Mouse (Mus musculus) embryo, embryonic 10 days (tissue): ENCODE measurements around the gene Ada.

Source experiments
- DNase-seq: peaks from one replicate; pipeline ENCODE4 v3.0.0-alpha.2; 2015; ENCODE audit warnings: low spot score

The Ada gene

DNA sequence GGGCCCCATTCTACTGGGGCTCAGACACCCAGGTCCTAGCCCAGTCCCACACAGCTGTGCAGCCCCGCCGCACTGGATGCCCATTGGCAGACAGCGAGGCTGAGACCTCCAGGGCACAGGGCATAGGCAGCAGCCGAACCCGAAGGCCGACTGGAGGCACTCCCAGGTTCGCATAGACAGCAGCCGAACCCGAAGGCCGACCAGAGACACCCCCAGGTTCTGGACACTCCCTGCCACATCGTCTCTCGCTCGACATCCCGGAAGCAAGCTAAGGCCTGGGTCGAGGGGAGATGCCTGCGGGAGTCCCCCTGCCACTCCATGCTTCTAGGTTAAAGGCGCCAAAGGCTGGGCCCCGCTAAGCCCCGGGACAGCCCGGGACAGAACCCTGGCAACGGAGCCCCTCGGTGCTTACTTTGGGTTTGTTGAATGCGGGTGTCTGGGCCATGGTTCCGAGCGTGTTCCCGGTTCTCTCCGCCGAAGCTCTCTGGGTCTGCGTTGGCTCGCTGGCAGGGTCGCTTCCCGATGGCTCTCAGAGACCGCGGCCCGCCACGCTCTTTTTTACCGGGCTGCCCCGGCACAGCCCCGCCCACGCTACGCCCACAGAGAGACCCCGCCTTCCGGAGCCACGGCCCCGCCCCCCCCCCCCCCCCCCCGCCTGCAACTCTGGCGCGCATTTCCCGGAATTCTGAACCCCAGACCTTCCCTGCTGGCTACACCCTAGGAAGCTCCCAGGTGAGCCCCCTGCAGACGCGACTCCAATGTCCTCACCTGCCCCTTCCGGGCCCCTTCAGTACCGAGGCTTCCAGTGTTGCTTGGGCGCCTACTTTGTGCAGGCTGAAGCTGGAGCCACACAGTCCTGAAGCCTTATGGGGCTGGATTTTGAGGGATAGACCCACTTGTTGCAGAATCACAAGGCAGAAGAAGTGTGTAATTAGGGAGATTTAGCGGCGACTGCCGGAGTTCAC, at the start of gene Ada:
Ada (minus strand) TSS at position 593 of the 965 bp plus-strand sequence.
- peak; percentile 78 for DNase-seq

DNA sequence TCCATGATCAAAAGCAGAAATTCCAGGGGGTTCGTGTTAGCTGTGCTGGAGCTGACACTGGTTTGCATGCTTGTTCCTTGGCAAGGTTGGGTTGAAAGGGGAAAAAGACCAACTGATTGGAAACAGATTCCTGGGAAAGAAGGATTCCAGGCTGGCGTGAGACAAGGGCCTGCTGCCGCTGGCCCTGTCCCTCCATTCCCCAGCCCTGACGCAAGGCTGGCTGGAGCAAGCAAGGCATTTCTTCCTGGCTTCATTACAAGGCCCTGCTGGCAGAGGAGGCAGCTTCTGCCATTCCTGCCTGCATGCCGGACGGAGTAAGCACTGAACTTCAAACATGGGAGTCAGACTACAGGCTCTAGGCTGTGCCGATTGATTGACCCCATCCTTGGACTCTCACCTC, 48.4 kb upstream of the Ada start:
- no peak for DNase-seq

DNA sequence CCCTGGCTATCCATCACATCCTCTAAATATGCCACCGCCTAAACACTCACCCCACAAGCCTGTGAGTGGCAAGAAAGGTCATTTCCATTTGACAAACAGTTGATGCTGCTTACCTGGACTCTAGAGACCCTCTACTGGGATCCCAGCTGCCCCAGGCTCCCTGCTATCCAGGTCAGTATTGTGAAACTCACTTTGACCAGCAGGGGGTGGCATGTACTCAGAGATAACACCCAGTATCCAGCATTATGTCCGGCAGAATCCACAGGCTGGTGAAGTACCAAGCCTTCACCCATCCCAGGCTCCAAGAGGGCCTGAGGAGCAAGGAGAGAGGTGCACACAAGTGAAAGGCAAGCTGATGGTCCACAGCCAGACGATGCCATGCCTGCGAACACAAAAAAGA, 38.4 kb upstream of the Ada start:
- peak; percentile 68 for DNase-seq

DNA sequence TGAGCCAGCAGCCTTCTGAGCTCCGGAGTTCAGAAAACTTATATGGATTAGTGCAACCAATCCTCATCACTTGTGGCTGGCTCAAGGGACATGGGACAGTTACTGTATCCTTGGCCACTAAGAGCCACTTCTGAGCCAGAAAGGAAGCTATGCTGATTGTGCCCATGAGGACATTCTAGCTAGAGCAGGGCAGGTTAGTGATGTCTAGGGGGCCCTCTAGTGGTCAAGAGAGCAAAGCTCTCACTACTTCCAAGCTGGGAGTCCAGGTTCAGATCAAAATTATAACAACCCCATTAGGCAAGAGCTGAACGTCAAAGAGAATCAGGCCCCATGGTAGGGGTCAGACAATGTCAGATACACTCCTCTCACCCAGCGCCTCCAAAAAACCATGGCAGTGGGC, 37.7 kb upstream of the Ada start:
- DNase-seq: peak; percentile 73

DNA sequence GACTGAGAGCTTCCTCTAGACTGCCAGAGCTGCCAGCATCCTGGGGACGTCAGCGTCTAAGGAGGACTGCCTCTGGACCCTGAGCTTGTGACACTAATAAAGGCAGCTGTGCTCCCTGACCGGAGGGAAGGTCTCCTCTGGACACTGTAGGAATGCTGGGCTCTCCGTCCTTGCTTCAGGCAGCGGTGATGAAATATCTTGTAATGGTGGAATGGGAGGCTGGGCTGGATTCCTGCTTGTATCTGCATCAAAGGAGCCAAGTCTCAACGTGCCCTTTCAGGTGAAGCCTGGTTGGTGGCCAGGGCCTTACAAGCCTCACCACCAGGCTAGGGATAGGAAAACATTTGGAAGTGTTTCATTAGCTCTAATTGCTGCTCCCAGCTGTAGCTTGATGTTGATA, 37.0 kb upstream of the Ada start:
- no peak for DNase-seq

DNA sequence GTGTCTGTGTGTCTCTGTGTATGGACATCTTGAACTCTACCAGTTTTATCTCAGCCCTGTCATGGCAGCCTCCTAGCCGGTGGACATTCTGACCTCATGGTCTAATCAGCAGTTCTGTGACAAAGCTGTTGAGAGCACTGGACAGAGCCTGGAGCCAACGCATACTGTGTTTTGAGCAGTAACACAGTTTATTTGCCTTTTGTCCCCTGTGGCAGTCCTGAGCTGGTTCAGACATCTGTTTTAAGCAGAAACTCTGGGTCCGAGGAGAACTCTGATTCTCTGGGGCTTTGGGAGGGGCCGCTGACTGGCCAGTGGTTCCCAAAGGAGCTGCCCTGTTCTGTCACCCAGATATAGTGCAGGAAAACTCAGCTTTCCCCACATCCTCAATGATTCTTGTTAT, 33.9 kb upstream of the Ada start:
- no peak for DNase-seq

DNA sequence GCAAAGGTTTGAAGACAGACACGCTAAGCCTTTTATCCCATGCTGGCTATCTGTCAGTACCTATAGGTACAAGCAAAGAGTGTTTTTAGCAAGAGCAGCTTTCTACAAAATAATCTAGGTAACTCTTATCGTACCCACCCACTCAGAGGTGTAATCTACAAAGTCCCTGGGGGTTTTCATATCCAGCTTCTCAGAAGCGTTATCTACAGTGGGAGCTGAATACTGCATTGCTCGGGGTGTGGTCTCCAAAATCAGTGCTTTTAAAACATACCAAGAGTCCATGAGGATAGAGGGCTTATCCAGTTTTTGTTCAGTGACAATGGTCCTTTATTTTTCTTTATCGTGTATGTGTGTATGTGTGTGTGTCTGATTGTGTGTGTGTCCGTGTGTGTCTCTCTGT, 33.3 kb upstream of the Ada start:
- DNase-seq: no peak

DNA sequence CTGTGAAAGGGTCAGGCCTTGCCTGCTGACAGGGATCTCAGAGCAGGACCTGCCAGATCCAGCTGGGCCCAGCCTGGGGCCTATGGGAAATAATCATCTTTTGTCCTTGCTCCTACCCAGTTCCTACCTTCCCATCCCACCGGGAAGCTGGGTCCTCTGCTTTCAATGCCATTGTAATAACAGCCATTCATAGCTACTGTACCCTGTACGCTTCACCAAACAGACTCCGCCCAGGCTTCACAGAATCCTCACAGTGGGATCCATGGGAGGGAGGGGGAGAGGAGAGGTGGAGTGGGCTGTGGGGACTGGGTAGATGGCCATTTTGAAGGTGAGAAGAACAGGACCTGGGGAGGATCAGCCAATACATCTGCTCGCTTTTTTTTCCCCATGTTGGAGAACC, 28.9 kb upstream of the Ada start:
- no peak for DNase-seq

DNA sequence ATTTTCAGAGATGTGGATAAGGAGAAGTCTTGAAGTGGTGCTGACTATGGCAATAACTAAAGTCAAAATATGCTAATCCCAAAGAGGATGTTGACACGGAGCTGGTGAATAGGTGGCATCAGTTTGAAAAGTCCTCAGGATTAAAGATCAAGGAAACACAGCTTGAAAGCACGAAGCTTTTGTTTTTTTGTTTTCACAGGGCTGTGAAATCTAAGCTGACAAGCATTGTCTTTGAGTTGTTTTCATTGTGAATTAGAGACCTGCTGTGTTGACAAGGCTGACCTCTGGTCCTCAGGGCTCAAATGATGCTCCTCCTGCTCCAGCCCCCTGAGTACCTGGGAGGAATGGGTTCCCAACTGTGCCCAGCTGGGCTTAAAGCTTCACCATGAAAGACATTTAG, 27.0 kb upstream of the Ada start:
- peak; percentile 14 for DNase-seq

DNA sequence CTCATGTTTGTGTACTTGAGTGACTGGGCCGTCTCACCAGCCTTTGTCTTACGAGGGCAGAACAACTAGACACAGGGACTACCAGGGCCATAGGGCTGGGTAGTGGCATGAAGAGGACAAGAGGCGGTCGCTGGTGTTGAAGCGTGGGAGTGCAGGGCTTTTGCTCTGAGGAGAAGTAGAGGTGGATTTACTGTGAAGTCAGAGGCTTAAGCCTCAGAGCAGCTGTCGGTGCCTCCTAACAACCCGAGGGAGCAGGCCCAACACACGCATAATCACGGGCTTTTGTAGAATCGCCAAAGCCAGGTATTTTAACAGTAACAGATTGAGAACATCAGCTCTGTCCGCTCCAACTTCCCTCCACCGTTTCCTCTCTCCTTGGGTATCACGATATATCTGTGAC, 26.6 kb upstream of the Ada start:
- DNase-seq: no peak

DNA sequence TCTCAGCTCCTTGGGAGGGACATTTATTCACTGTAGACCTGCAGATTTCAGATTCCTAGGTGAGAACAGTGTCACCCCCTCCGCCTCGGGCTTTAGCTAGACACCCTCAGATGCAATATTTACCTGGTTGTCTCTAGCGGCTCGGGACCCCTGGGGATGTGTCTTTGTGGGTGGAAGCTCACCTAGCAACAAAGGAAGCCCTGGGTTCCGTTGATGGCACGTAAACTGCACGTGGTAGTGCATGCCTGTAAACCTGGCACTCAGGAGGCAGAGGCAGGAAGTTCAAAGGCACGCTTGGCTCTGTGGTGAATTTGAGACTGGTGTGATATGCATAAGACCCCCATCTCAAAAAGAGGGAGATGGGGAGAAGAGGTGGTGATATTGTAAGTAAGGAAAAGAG, 20.7 kb upstream of the Ada start:
- DNase-seq: no peak

DNA sequence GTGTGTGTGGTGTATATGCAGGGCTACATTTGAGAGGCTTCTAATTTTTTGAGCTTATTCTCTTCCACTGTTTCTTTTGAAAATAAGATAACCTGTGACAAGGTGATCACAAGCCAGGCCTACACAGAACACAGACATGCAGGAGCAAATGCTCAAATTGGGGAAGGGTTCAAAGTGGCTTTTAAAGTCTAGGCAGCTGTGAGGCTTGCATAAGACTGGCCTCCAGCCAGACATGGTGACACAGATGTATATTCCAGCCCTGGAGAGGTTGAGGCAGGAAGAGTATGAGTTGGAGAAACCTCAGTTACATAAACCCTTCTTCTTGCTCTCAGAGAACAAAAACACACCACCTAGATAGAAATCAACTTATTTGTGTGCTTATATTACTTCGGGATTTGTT, 16.9 kb upstream of the Ada start:
- DNase-seq: no peak

DNA sequence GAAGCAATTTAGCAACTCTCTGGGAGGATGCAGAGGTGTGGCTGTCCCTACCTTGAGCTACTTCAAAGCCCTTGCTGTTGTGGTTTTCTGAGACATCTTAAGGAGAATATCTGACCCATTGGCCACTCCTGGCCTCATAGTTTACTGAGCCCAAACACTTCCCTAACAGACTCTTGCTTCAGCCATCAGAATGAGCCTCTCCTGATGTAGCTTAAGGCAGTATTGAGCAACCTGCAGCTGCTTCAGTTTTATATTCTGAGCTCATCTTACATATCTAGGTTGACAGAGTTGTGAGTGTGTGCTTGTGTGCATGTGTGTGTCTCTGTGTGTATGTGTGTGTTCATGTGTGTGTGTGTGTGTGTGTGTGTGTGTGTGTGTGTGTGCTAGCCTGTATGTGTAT, 16.2 kb upstream of the Ada start:
- DNase-seq: no peak

DNA sequence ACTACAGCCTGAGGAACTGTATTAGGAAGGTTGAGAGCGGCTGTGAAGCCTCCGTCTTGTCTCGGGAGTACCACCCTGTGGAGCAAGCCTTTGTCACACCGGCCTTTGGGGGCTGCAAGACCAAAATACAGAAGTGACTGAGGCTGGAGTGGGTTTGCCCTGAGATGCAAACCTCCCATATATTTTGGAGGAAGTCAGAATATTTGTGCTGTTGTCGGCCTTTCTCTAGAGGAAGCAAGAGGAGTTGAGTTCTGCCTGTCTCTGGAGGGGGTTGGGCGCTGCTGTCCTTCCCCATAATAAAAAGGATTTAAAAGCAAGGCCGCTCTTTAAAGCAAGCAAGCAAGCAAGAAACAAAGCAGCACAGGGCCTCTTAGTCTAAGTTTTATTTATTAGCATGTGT, 11.4 kb upstream of the Ada start:
- no peak for DNase-seq

DNA sequence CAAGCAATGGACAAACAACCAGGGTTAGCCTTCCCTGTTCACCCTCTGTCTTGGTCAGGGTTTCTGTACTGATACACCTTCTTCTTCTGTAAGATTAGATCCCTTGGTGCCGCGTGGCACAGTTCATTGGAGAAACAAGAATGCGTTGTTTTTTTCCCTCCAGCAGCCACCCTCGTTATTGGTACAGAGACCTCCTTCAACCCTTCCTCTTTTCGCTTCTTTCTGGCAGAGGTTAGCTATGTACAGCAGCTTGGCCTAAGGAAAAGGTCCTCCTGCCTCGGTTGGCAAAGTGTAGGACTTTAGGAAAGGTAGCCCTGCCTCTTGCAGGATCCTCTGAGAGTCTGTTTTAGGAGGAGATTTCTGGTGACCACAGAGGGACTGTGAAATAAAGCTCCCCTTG, 10.6 kb upstream of the Ada start:
- DNase-seq: no peak

DNA sequence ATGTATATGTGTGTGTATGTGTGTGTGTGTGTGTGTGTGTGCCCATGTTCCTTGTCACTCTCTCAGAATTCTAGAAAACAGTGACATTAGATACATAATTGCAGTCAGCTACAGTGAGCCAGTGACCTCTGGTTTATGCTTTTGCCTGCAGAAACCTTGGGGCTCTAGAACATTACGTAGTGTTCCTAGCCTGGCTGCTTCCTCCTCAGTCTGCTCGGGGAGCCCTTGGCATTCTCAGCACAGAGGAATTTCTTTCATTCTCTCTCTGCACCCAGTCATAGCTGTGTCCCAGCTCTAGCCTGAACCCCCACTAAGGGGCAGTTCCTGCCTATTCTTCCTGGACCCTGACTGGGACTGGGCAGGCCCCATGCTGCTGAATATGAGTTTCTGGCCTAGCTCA, 8.1 kb upstream of the Ada start:
- DNase-seq: no peak

DNA sequence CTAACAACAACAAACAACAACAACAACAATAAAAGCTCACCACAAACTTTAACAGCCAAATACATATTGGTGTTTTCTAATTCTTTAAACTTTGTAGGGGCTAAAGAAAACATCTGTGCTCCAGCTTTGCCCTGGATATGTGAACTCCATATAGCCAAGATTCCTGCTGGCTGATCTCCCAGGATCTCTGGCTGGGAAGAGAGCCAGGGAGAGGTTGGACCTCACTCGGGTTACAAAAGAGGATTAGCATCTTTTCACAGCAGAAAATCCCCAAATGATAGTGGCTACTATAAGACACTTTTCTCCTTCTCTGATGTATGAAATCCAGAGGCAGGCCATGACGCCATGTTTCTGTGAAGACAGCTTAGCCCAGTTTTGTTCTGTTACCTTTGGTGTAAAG, 6.7 kb upstream of the Ada start:
- no peak for DNase-seq

DNA sequence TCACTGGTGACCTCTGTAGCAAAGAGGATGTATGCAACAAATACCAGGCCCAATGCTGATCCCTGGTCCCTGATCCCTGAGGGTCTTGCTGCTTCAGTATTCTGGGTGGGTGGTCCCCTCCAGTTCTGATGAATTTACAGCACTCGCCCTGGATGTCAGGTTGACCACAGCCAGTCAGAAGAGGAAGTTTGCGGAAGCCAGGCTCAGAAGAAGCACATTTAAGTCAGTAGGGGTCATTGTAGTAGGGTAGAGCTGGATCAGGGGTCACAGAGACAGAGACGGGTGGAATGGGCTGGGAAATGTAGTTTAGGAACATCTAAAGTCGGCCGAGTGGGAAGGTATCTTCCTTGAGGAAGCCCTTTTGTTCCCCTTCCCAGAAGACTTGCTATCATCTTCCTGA, 4.2 kb upstream of the Ada start:
- DNase-seq: no peak

DNA sequence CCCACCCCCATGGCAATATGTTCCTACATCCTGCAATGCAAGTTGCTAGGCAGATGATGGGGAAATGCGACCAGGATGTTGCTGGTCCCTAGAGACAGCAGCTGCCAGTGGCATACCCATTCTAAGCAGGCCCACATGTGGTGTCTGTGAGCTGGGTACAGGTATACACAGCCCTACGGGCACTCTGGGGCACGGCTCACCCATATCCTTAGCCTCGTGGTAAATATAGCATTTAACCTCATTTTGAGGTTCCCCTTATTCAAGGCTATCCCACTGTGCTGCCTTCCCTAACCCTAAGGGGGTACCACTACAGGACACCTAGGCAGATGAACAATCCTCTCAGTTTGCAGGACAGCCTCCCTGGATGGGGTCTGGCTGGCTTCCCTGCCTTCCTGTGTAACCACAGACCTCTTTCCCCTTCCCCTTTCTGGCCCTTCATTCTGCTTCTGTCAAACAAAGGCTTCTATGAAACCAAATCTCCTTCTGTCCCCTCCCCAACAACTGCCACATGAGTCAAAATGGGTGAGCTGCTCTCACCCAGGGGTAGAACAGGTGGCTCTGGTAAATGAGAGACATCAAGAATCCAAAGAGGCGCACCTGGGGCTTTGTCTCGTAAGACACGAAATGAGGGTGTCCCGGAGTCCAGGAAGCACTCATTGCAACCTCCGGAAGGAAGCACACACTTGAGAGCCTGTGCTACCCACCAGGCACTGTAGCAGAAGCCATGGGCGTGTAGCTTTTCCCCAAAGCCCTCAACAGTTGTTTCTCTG, 5.1 kb downstream of the Ada start:
- DNase-seq: no peak

DNA sequence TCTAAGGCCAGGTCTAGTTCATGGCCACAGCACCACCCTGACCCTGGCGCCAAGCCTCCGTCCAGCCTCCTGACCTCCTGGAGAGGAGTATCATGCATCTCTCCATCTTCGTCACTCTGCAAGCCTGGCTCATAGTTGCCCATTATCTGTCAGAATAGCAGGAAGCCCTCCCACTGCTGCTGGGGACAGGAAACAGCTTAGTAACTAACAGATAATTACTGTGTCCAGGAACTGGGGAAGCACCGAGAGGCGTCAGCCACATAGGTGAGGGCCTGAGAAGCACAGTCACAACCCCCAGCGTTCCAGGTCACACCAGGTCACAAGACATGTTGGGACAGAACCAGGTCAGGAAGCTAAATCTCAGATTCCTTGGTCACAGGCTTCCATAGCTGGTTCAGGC, 6.7 kb downstream of the Ada start:
- DNase-seq: peak; percentile 20

DNA sequence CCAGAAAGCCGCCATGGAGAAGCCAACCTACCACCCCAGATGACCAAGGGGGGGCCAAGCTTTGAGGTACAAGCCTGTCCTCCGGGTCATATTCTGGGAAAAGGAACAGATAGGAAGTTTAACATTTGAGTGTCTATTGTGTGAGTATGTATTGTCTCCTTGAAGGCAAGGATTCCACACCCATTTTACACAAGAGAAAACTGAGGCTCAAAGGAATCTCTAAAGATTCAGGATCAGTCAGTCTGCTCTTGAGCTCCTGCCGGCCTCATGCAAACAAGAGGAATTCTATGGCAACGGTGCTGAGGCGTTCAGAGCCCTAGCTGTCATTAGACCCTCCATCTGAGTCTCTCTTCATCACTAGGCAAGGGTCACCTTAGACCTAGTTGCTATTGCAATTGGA, 7.4 kb downstream of the Ada start:
- no peak for DNase-seq

DNA sequence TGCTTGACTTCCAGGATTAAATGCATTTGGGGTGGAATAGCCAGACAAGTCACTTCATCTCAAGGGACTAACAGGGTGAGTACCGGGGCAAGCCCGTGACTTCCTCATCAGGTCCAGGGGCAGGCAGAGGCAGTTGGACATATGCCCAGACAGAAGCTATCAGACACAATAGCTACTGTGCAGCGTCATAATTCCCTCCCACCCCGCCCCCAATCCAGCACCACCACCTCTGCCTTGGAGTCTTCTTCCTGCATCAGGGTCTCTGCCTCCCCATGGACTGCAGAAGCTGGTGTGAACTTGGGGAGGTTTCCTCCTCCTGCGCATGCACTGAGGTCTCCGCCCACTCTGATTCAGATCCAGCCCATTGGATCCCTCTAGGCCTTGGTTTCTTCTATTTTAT, 14.1 kb downstream of the Ada start:
- DNase-seq: no peak

DNA sequence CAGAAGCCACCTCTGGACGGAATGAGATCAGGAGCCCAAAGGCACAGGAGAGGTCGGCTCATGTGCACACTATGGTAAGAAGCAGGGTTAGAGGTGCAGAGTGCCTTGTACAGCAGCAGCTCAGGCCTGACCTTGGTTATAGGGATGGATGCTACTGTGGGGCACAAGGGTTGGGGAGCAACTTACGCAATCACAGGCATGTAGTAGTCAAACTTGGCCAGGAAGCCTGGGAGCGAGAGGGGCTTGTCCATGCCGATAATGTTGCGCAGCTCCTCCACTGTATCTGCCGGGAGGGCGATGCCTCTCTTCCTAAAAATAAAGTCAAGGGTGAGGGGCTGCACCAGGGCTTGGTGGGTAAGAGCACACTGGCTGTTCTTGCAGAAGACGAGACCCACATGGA, 14.9 kb downstream of the Ada start:
- DNase-seq: no peak

DNA sequence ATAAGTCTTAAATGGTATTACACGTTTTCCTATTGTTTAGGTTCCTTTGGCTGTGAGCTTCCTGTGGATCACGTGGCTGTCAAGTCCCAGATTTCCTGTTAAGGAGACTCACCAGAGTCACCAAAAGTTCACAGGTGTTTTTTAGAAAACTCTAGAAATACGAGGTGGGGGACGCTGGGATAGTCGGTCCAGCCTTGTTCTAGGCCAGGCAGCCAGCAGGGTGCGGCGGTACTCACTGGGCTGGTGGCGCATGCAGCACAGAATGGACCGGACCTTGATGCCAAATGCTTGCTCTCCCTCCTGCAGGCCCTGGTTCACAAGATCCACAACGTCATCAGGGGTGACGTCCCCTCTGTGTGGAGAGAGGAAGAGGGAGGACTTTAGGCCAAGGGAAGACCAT, 18.0 kb downstream of the Ada start:
- DNase-seq: no peak
